Mouse (Mus musculus) heart, adult 2 months (tissue): ENCODE measurements at regions not wholly inside any gene's neighbourhood (a gene's known extent, or its start where the extent isn't known, plus 50 kb on each side); places are given as distances from the start of the nearest gene placed in this dataset.

Experiments used
- CTCF ChIP-seq: fragments of 200-600 bp; IDR thresholded peaks from 2 replicates; pipeline ENCODE4 v1.8.1; 2022; ENCODE audit warnings: antibody characterized with exemption, mild to moderate bottlenecking, moderate library complexity
- POLR2A ChIP-seq: fragments of 200-500 bp; IDR thresholded peaks from 2 replicates; pipeline ENCODE4 v1.6.1; 2011; ENCODE audit warnings: mild to moderate bottlenecking, low read depth, low read length, control low read depth; ENCODE audit not compliant: insufficient read depth

- no peak for TF ChIP-seq CTCF
- no peak for TF ChIP-seq POLR2A
These were observed 722.1 kb downstream of the Utrn start for GRCm38 (mm10) chr10:12146942-12147537.
